Mouse (Mus musculus): Measurements from ENCODE around the gene Bnc1.

- TF ChIP-seq MYOD1 (IDR thresholded peaks at IDR 0.05; ENCODE audit: control insufficient read depth, insufficient read length, low read depth) (no peak), USF1 (IDR thresholded peaks at IDR 0.05; ENCODE audit: low read depth) (no peak), MAX (IDR thresholded peaks at IDR 0.05) (no peak), MYOG (IDR thresholded peaks at IDR 0.05; ENCODE audit: control insufficient read depth, extremely low read depth, insufficient read length) (no peak), CTCF (IDR thresholded peaks at IDR 0.05; ENCODE audit: control insufficient read depth, insufficient read depth, insufficient read length) (no peak), CEBPB (IDR thresholded peaks at IDR 0.05; ENCODE audit: low read depth) (no peak), FOSL1 (IDR thresholded peaks at IDR 0.05; ENCODE audit: insufficient read depth, low read length, poor library complexity, severe bottlenecking) (no peak)
Observed at GRCm38 (mm10) chr7:81918316-81918715, 73.8 kb downstream of the Bnc1 start.
